Mouse (Mus musculus) ES-E14 (cell line): ENCODE data around the gene St3gal3. TPM values are rescaled to one million over a fixed set of nuclear protein-coding genes. Genes with fewer than 3 reads are reported as not detected.

ENCODE experiments used
- DNase-seq: peaks from one replicate; pipeline ENCODE4 v3.0.0-alpha.2; 2013; ENCODE audit warnings: low read depth, low spot score
- H3K27ac ChIP-seq: 2 replicates; pipeline ENCODE4 v1.5.1; 2012; ENCODE audit warnings: low read depth, mild to moderate bottlenecking, low read length, moderate library complexity, mixed read lengths; ENCODE audit not compliant: poor library complexity, insufficient read depth, severe bottlenecking
- H3K36me3 ChIP-seq: 2 replicates; pipeline ENCODE4 v1.6.1; 2012; ENCODE audit warnings: mild to moderate bottlenecking, low read length, moderate library complexity, mixed read lengths; ENCODE audit not compliant: control insufficient read depth, poor library complexity, insufficient read depth, severe bottlenecking
- H3K4me1 ChIP-seq, 2 experiments: fragments of 150-350 bp in 1 of 2; sonication (generic) in 1 of 2; 2 replicates each; pipeline ENCODE4 v1.6.1; 2012; ENCODE audit warnings: low read length in 2 of 2, mild to moderate bottlenecking in 1 of 2, mixed read lengths in 1 of 2; ENCODE audit not compliant: control insufficient read depth in 2 of 2, insufficient read depth in 2 of 2, poor library complexity in 1 of 2
- H3K4me3 ChIP-seq, 2 experiments: fragments of 150-350 bp in 1 of 2; sonication (generic) in 1 of 2; 2 replicates each; pipeline ENCODE4 v1.5.1; 2012; ENCODE audit warnings: low read length in 2 of 2, low read depth in 1 of 2, mild to moderate bottlenecking in 1 of 2, mixed read lengths in 1 of 2; ENCODE audit not compliant: insufficient read depth in 1 of 2, poor library complexity in 1 of 2, severe bottlenecking in 1 of 2
- H3K9ac ChIP-seq: 2 replicates; pipeline ENCODE4 v1.6.1; 2012; ENCODE audit warnings: low read depth, mild to moderate bottlenecking, low read length, mixed read lengths; ENCODE audit not compliant: poor library complexity, insufficient read depth, severe bottlenecking
- H3K9me3 ChIP-seq: fragments of 150-350 bp; sonication (generic); 2 replicates; pipeline ENCODE4 v1.6.1; 2012; ENCODE audit warnings: low read depth, mild to moderate bottlenecking, low read length; ENCODE audit not compliant: control insufficient read depth, insufficient read depth
- CHD2 ChIP-seq: IDR thresholded peaks from 2 replicates; pipeline ENCODE4 v1.6.1; 2014; ENCODE audit warnings: mild to moderate bottlenecking, low read depth, low read length, inconsistent platforms
- HCFC1 ChIP-seq: IDR thresholded peaks from 2 replicates; pipeline ENCODE4 v1.6.1; 2012; ENCODE audit warnings: low read length, inconsistent platforms, borderline replicate concordance; ENCODE audit not compliant: insufficient read depth
- MAFK ChIP-seq: IDR thresholded peaks from 2 replicates; pipeline ENCODE4 v1.6.1; 2014; ENCODE audit warnings: mild to moderate bottlenecking, low read depth, low read length, inconsistent platforms; ENCODE audit not compliant: insufficient read depth
- ZC3H11A ChIP-seq: IDR thresholded peaks from 2 replicates; pipeline ENCODE4 v1.6.1; 2012; ENCODE audit warnings: low read depth, mild to moderate bottlenecking, inconsistent platforms, low read length, borderline replicate concordance
- ZNF384 ChIP-seq: IDR thresholded peaks from 2 replicates; pipeline ENCODE4 v1.6.1; 2012; ENCODE audit warnings: low read depth, low read length, inconsistent platforms
- in situ Hi-C, 2 experiments: fragments of 600-800 bp; cut with MboI; formaldehyde crosslinking; loops; one replicate each; pipeline ENCODE4 v1.15.1; 2025; ENCODE audit warnings: low sequenced_read_pairs in 2 of 2, inconsistent platforms in 1 of 2; ENCODE audit not compliant: unreplicated experiment in 2 of 2
- total RNA-seq: library from RNA; depleted of rRNA; stranded (reverse); fragments of 300-350 nt; gene quantifications from 2 replicates; pipeline ENCODE4 v1.2.3, GENCODE M21; 2012

Gene St3gal3
- total RNA-seq, 1 experiment, result 10.9 TPM

GRCm38 (mm10) chr4:118156559-118156958, 21.8 kb upstream of the St3gal3 start:
- no peak overlapping the region for H3K9ac ChIP-seq
- DNase-seq, result no peak
- TF ChIP-seq CHD2, result no peak
- no peak for TF ChIP-seq HCFC1
- no peak for TF ChIP-seq MAFK
- TF ChIP-seq ZC3H11A, result no peak
- no peak for TF ChIP-seq ZNF384
- no peaks in the 10 kb centered on the region for H3K9me3 ChIP-seq
- peaks cover 64% of the 10 kb centered on the region for H3K36me3 ChIP-seq
- no peaks in the 10 kb centered on the region for H3K4me1 ChIP-seq
- H3K27ac ChIP-seq, result no peak overlapping the region
- in situ Hi-C loops, result no loop called here
- H3K4me3 ChIP-seq, result no peak overlapping the region

DNA sequence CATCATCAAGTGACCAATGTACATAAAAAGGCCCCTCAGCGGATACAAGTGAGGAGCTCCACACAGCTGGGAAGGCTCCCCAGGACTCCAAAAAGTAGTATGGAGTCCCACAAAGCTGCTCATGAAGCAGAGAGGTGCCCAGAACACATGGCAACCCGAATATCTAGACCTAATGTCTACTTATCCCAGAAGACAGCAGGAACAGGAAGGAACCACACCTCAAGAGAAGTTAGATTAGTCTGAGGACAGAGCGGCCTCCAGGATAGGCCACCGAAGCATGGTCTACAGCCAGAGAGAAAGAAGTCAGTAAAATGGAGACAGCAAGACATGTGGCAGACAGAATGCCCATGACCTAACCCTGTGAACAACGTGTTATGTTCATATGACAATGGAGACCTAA, 20.2 kb upstream of the St3gal3 start:
- in situ Hi-C loops, result no loop called here
- Histone ChIP-seq H3K9me3 (no peaks in the 10 kb centered on the region), H3K36me3 (peaks cover 52% of the 10 kb centered on the region), H3K9ac (no peak overlapping the region), H3K4me3 (no peak overlapping the region), H3K27ac (no peak overlapping the region), H3K4me1 (no peaks in the 10 kb centered on the region)
- DNase-seq, result no peak
- no peak for TF ChIP-seq HCFC1
- no peak for TF ChIP-seq CHD2
- TF ChIP-seq ZNF384, result no peak
- TF ChIP-seq ZC3H11A, result no peak
- no peak for TF ChIP-seq MAFK

- H3K9me3 ChIP-seq, result no peaks in the 10 kb centered on the region
- in situ Hi-C loops, result no loop called here
- H3K36me3 ChIP-seq, result peaks cover 49% of the 10 kb centered on the region
- H3K4me1 ChIP-seq, result no peaks in the 10 kb centered on the region
- TF ChIP-seq CHD2 (no peak), HCFC1 (no peak), ZC3H11A (no peak), ZNF384 (no peak), MAFK (no peak)
- DNase-seq, result no peak
- H3K9ac ChIP-seq, result no peak overlapping the region
- no peak overlapping the region for H3K4me3 ChIP-seq
- no peak overlapping the region for H3K27ac ChIP-seq
Measured at GRCm38 (mm10) chr4:118152020-118152785, 17.5 kb upstream of the St3gal3 start.

- Histone ChIP-seq H3K27ac (no peak overlapping the region), H3K4me1 (no peaks in the 10 kb centered on the region), H3K9ac (no peak overlapping the region), H3K9me3 (no peaks in the 10 kb centered on the region), H3K4me3 (no peak overlapping the region), H3K36me3 (peaks cover 55% of the 10 kb centered on the region)
- in situ Hi-C loops, result no loop called here
- TF ChIP-seq CHD2 (no peak), ZC3H11A (no peak), MAFK (no peak), ZNF384 (no peak), HCFC1 (no peak)
- no peak for DNase-seq
Measured at GRCm38 (mm10) chr4:118150804-118151203, 16.1 kb upstream of the St3gal3 start.
